Mouse (Mus musculus): ENCODE results near the gene Clk2. TPM values are rescaled to one million over a fixed set of nuclear protein-coding genes. Genes with fewer than 3 reads are reported as not detected.

Gene Clk2
- polyA plus RNA-seq, 1 experiment, result 79.4 TPM

DNA sequence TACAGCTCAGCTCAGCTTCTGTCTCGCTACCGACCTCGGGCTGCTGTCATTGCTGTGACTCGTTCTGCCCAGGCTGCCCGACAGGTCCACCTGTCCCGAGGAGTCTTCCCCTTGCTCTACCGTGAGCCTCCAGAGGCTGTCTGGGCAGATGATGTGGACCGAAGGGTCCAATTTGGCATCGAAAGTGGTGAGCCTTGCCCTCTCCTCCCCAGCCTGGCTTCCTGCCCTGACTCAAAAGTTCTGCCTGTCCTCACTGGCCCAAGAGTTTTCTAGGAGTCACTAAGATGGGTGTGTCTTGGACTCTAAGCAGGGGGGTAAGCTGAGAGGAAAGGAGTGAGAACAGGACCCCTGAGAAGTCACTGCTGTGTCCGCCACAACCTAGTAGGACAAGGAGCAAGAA lies 19.8 kb upstream of the Clk2 start:
- no peaks in the 10 kb centered on the region for H3K27me3 ChIP-seq (ENCODE audit: control insufficient read depth, insufficient read depth, low read length, poor library complexity, severe bottlenecking)

DNA sequence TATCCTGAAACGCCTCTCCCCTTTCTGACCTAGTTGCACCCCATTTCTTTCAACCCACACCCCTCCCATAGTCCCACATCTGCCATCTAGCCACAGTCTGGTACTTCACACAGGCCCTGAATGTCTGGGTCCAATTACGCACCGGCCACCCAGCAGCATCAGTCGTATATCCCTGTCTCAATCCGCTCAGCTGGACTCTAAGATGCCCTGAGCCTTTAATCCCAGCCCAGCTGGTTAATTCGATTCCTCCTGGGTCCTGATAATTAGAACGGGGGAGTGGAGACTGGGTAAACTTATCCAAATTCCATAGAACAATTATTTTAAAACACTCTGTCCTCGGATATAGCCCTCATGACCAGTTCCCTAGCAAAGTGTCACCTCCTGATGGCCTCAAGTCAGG lies 19.0 kb upstream of the Clk2 start:
- Histone ChIP-seq H3K36me3 (ENCODE audit: control insufficient read depth, insufficient read depth, low read length, poor library complexity, severe bottlenecking) (no peaks in the 10 kb centered on the region), H3K9me3 (replicated peaks; ENCODE audit: control insufficient read depth, insufficient read depth, low read length, poor library complexity, severe bottlenecking) (no peaks in the 10 kb centered on the region), H3K4me3 (ENCODE audit: low read depth, low read length) (no peak overlapping the region), H3K27ac (ENCODE audit: insufficient read depth, low read length) (no peak overlapping the region), H3K9ac (ENCODE audit: low read depth, poor library complexity, severe bottlenecking) (no peak overlapping the region), H3K27me3 (ENCODE audit: control insufficient read depth, insufficient read depth, low read length, poor library complexity, severe bottlenecking) (no peaks in the 10 kb centered on the region), H3K4me1 (ENCODE audit: control insufficient read depth, insufficient read depth, low read length) (no peaks in the 10 kb centered on the region)
- TF ChIP-seq POLR2A (IDR thresholded peaks at IDR 0.05; ENCODE audit: insufficient read depth, low read length), result no peak
- TF ChIP-seq CTCF (IDR thresholded peaks at IDR 0.05; ENCODE audit: low read depth, low read length), result no peak
- TF ChIP-seq EP300 (IDR thresholded peaks at IDR 0.05; ENCODE audit: insufficient read depth, low read depth, low read length), result no peak

More for the DNA sequence above, 19.8 kb upstream of the Clk2 start:
- Histone ChIP-seq H3K36me3 (ENCODE audit: control insufficient read depth, insufficient read depth, low read length, poor library complexity, severe bottlenecking) (no peaks in the 10 kb centered on the region), H3K27ac (ENCODE audit: insufficient read depth, low read length) (no peak overlapping the region), H3K4me1 (ENCODE audit: control insufficient read depth, insufficient read depth, low read length) (no peaks in the 10 kb centered on the region), H3K9me3 (replicated peaks; ENCODE audit: control insufficient read depth, insufficient read depth, low read length, poor library complexity, severe bottlenecking) (no peaks in the 10 kb centered on the region), H3K9ac (ENCODE audit: low read depth, poor library complexity, severe bottlenecking) (no peak overlapping the region), H3K4me3 (ENCODE audit: low read depth, low read length) (no peak overlapping the region)
- no peak for TF ChIP-seq EP300 (IDR thresholded peaks at IDR 0.05; ENCODE audit: insufficient read depth, low read depth, low read length)
- TF ChIP-seq POLR2A (IDR thresholded peaks at IDR 0.05; ENCODE audit: insufficient read depth, low read length), result no peak
- TF ChIP-seq CTCF (IDR thresholded peaks at IDR 0.05; ENCODE audit: low read depth, low read length), result no peak

DNA sequence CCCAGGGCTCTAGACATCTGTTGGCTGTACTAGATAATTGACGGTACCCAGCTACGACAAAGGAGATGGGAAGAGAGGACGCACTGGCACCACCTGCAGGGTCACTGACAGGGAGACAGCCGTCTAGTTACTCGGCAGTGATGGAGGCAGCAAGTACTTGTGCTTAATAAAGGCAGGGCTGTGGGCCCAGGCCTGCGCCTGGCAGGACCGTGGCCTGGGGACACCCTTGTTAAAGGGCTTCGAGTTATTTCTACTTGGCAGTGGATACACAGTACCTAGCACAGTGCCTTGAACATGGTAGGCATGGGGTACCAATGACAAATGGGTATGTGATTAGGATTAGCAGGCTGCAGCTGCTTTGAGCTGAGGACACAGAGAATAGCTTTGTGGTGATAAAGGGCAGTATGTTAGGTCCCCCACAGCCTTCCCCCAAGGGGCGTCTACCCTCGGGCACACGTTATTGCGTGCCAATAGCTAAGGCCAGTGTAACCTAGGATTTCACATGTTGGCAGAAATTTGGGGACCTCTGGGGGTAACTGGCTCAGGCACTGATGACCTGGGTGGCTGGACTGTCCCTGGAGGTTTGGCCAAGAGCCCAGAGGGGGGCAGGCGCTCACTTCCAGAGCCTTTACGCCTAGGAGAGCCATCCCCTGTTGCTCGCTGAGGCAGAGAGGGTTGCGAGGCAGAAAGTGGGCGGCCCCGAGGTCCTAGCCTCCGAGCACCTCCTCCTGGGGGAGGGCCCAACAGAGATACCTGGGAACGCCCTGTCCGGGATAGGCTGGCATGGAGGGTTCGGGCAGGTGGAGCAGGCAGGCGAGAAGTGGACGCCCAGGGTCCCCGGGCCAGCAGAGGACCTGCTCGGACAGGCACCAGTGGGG lies 17.3 kb upstream of the Clk2 start:
- Histone ChIP-seq H3K36me3 (ENCODE audit: control insufficient read depth, insufficient read depth, low read length, poor library complexity, severe bottlenecking) (no peaks in the 10 kb centered on the region), H3K4me1 (ENCODE audit: control insufficient read depth, insufficient read depth, low read length) (no peaks in the 10 kb centered on the region), H3K27ac (ENCODE audit: insufficient read depth, low read length) (no peak overlapping the region), H3K27me3 (ENCODE audit: control insufficient read depth, insufficient read depth, low read length, poor library complexity, severe bottlenecking) (no peaks in the 10 kb centered on the region), H3K4me3 (ENCODE audit: low read depth, low read length) (peak overlapping the region; percentile 57), H3K9ac (ENCODE audit: low read depth, poor library complexity, severe bottlenecking) (peak overlapping the region; percentile 34), H3K9me3 (replicated peaks; ENCODE audit: control insufficient read depth, insufficient read depth, low read length, poor library complexity, severe bottlenecking) (no peaks in the 10 kb centered on the region)
- TF ChIP-seq POLR2A (IDR thresholded peaks at IDR 0.05; ENCODE audit: insufficient read depth, low read length), result no peak
- TF ChIP-seq EP300 (IDR thresholded peaks at IDR 0.05; ENCODE audit: insufficient read depth, low read depth, low read length), result no peak
- TF ChIP-seq CTCF (IDR thresholded peaks at IDR 0.05; ENCODE audit: low read depth, low read length), result no peak

DNA sequence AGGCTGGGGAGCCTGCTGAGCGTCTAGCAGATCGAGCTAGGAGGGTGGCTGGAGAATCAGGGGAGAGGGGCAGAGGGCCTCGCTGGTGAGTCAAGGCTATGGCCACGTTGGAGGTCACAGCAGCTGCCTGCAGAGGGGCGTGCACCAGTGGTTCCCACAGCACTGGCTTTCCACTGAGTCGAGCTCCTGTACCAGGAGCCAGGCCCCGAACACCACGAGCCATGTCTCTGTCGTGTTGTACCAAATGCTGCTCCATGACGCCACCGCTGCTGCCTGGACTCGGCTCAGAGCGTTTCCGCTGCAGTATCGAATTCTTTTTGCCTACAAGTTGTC lies 16.6 kb upstream of the Clk2 start:
- Histone ChIP-seq H3K9ac (ENCODE audit: low read depth, poor library complexity, severe bottlenecking) (peak overlapping the region; percentile 34), H3K27me3 (ENCODE audit: control insufficient read depth, insufficient read depth, low read length, poor library complexity, severe bottlenecking) (no peaks in the 10 kb centered on the region), H3K4me3 (ENCODE audit: low read depth, low read length) (peak overlapping the region; percentile 57), H3K27ac (ENCODE audit: insufficient read depth, low read length) (no peak overlapping the region), H3K4me1 (ENCODE audit: control insufficient read depth, insufficient read depth, low read length) (peaks cover 3% of the 10 kb centered on the region), H3K9me3 (replicated peaks; ENCODE audit: control insufficient read depth, insufficient read depth, low read length, poor library complexity, severe bottlenecking) (no peaks in the 10 kb centered on the region), H3K36me3 (ENCODE audit: control insufficient read depth, insufficient read depth, low read length, poor library complexity, severe bottlenecking) (no peaks in the 10 kb centered on the region)
- TF ChIP-seq CTCF (IDR thresholded peaks at IDR 0.05; ENCODE audit: low read depth, low read length), result no peak
- no peak for TF ChIP-seq EP300 (IDR thresholded peaks at IDR 0.05; ENCODE audit: insufficient read depth, low read depth, low read length)
- no peak for TF ChIP-seq POLR2A (IDR thresholded peaks at IDR 0.05; ENCODE audit: insufficient read depth, low read length)

DNA sequence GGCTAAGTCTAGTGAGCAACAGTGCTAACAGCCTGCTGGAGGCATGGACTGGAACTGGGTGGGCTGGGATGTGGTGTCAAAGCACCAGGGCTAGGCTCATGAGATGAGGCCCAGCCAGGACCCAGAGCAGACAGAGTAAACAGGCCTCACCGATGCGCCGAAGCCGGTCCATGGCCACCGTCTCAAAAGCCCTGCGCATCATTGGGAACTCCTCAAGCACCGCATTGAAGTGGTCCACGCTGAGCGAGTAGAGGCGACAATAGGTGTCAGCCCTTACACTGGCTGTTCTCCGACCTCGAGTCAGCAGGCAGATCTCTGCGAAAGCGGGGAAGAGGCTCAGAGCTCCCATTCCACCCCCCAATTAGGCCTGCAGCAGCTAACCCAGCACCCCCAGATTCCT lies 16.0 kb upstream of the Clk2 start:
- H3K27ac ChIP-seq (ENCODE audit: insufficient read depth, low read length), result no peak overlapping the region
- H3K36me3 ChIP-seq (ENCODE audit: control insufficient read depth, insufficient read depth, low read length, poor library complexity, severe bottlenecking), result no peaks in the 10 kb centered on the region
- H3K4me3 ChIP-seq (ENCODE audit: low read depth, low read length), result no peak overlapping the region
- H3K27me3 ChIP-seq (ENCODE audit: control insufficient read depth, insufficient read depth, low read length, poor library complexity, severe bottlenecking), result no peaks in the 10 kb centered on the region
- TF ChIP-seq EP300 (IDR thresholded peaks at IDR 0.05; ENCODE audit: insufficient read depth, low read depth, low read length) (no peak), CTCF (IDR thresholded peaks at IDR 0.05; ENCODE audit: low read depth, low read length) (no peak), POLR2A (IDR thresholded peaks at IDR 0.05; ENCODE audit: insufficient read depth, low read length) (no peak)
- peaks cover 3% of the 10 kb centered on the region for H3K4me1 ChIP-seq (ENCODE audit: control insufficient read depth, insufficient read depth, low read length)
- peak overlapping the region; percentile 34; the same call in 1 of the 2 replicates for H3K9ac ChIP-seq (ENCODE audit: low read depth, poor library complexity, severe bottlenecking)
- H3K9me3 ChIP-seq (replicated peaks; ENCODE audit: control insufficient read depth, insufficient read depth, low read length, poor library complexity, severe bottlenecking), result no peaks in the 10 kb centered on the region

DNA sequence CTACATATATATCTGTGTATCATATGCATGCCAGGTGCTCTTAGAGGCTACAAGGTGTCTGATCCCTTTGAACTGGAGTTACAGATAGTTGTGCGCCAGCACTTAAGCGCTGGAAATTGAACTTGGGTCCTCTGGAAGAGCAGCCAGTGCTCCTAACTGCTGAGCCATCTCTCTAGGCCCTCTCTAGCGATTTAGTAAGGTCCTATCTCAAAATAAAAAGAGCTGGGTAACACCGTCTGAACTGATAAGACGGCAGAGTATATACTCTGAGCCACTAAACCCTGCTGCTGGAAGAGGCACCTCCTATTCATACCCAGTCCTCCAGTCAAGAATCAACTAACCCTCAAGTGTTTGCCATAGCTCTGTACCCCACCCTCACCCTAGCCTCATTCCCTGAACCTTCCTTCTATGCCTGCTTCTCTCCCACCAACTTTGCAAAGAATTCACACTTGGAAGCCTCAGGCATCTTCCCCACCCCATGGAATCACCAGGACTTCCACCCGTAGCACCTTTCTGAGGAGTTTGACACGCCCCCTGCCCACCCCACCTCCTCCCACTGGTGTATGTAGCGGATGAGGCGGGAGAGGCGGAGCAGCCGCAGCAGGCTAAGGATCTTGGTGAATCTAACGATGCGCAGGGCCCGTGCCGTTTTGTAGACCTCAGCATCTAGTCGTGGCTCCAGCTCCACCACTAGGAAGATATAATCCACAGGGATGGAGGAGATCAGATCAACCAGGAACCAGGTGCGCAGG lies 12.3 kb upstream of the Clk2 start:
- Histone ChIP-seq H3K9ac (ENCODE audit: low read depth, poor library complexity, severe bottlenecking) (no peak overlapping the region), H3K36me3 (ENCODE audit: control insufficient read depth, insufficient read depth, low read length, poor library complexity, severe bottlenecking) (no peaks in the 10 kb centered on the region), H3K4me3 (ENCODE audit: low read depth, low read length) (no peak overlapping the region; the same call in 1 of the 2 replicates), H3K9me3 (replicated peaks; ENCODE audit: control insufficient read depth, insufficient read depth, low read length, poor library complexity, severe bottlenecking) (no peaks in the 10 kb centered on the region), H3K4me1 (ENCODE audit: control insufficient read depth, insufficient read depth, low read length) (peaks cover 3% of the 10 kb centered on the region), H3K27ac (ENCODE audit: insufficient read depth, low read length) (no peak overlapping the region), H3K27me3 (ENCODE audit: control insufficient read depth, insufficient read depth, low read length, poor library complexity, severe bottlenecking) (no peaks in the 10 kb centered on the region)
- no peak for TF ChIP-seq EP300 (IDR thresholded peaks at IDR 0.05; ENCODE audit: insufficient read depth, low read depth, low read length)
- no peak for TF ChIP-seq POLR2A (IDR thresholded peaks at IDR 0.05; ENCODE audit: insufficient read depth, low read length)
- TF ChIP-seq CTCF (IDR thresholded peaks at IDR 0.05; ENCODE audit: low read depth, low read length), result no peak

All from ES-Bruce4 (cell line).